ENCODE assay signal across 15 mouse cellular contexts in the genomic region with DNA sequence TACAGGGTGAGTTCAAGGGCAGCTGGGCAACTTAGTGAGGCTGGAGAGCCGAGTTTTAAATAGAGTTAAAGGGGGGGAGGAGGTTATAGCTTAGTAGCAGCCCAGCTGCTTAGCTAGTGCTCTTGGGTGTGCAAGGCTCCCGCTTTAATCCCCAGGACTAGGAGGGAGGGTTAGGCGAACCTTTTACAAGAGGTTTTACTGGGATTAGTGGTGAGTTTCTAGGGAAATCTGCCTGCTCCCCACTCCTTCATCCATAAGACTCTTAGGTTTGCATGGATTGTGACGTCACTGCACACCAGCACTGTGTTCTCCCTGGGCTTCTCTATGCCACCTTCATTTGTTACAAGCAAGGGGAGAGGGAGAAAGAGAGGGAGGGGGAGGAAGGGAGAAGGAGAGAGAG.
DNase-seq lines count a peak whose midpoint lies in the region; ATAC-seq and TF ChIP-seq lines count a peak whose summit lies in the region.
"Had no signal": no experiment of that assay in that cellular context is flagged by ENCODE, and none has a peak within 500 bp of the region (broad histone marks: within the 10 kb centered on the region; RNA-seq: fewer than 3 reads in every experiment).

No protein-coding gene starts in this region.

- no peak for TF ChIP-seq POLR2A in bone marrow macrophage, adult 2 months (IDR thresholded peaks at IDR 0.05; ENCODE audit: borderline replicate concordance, low read depth, low read length)

- no peaks in the 10 kb centered on the region for H3K9me3 ChIP-seq in forebrain, embryonic 14.5 days (replicated peaks; ENCODE audit: control insufficient read depth, low read length)
- no peaks in the 10 kb centered on the region for H3K9me3 ChIP-seq in forebrain, postnatal 0 days (ENCODE audit: low read length)
- H3K9me3 ChIP-seq in lung, embryonic 14.5 days (ENCODE audit: low read depth, low read length), result no peaks in the 10 kb centered on the region
- H3K9me3 ChIP-seq: embryonic facial prominence, embryonic 15.5 days; G1E; kidney, embryonic 15.5 days; limb, embryonic 10.5 days had no signal

- H3K36me3 ChIP-seq in forebrain, embryonic 14.5 days (ENCODE audit: control insufficient read depth, insufficient read depth, low read length), result no peaks in the 10 kb centered on the region
- no peaks in the 10 kb centered on the region for H3K36me3 ChIP-seq in forebrain, postnatal 0 days (ENCODE audit: insufficient read depth)
- H3K36me3 ChIP-seq in lung, embryonic 14.5 days (ENCODE audit: insufficient read depth), result no peaks in the 10 kb centered on the region
- H3K36me3 ChIP-seq: embryonic facial prominence, embryonic 15.5 days; G1E; kidney, embryonic 15.5 days; limb, embryonic 10.5 days had no signal

- 7% methylated on average over 4 of the region's 4 CpGs for WGBS in forebrain, embryonic 14.5 days
- 11% methylated on average over 4 of the region's 4 CpGs for WGBS in forebrain, postnatal 0 days
- 33% methylated on average over 4 of the region's 4 CpGs for WGBS in lung, embryonic 14.5 days

- H3K4me2 ChIP-seq in forebrain, embryonic 14.5 days (ENCODE audit: low read length), result no peak overlapping the region
- H3K4me2 ChIP-seq in forebrain, postnatal 0 days (ENCODE audit: low read depth), result no peak overlapping the region
- H3K4me2 ChIP-seq in lung, embryonic 14.5 days, result no peak overlapping the region
- H3K4me2 ChIP-seq: embryonic facial prominence, embryonic 15.5 days; kidney, embryonic 15.5 days had no signal

- peak; percentile 40; the same call in 1 of the 2 replicates for ATAC-seq in forebrain, embryonic 14.5 days
- no peak for ATAC-seq in forebrain, postnatal 0 days
- peak; percentile 44; the same call in 1 of the 2 replicates for ATAC-seq in lung, embryonic 14.5 days (ENCODE audit: insufficient read depth)
- ATAC-seq: forebrain, embryonic 16.5 days had no signal

- no peak overlapping the region for H3K4me3 ChIP-seq in forebrain, embryonic 14.5 days (ENCODE audit: low read depth, low read length)
- H3K4me3 ChIP-seq in forebrain, postnatal 0 days (ENCODE audit: low read depth, low read length), result no peak overlapping the region
- no peak overlapping the region for H3K4me3 ChIP-seq in lung, embryonic 14.5 days (ENCODE audit: low read depth, low read length)
- no peak overlapping the region for H3K4me3 ChIP-seq in bone marrow macrophage, adult 2 months (ENCODE audit: insufficient read depth, low read length)
- H3K4me3 ChIP-seq: embryonic facial prominence, embryonic 15.5 days; kidney, embryonic 15.5 days; limb, embryonic 10.5 days had no signal

- no peak for TF ChIP-seq CTCF in forebrain, postnatal 0 days (IDR thresholded peaks at IDR 0.05; ENCODE audit: low read depth)
- TF ChIP-seq CTCF in lung, embryonic 14.5 days (IDR thresholded peaks at IDR 0.05; ENCODE audit: low read depth), result no peak
- no peak for TF ChIP-seq CTCF in bone marrow macrophage, adult 2 months (IDR thresholded peaks at IDR 0.05; ENCODE audit: low read depth, low read length)

- H3K27ac ChIP-seq in forebrain, embryonic 14.5 days (ENCODE audit: low read depth, low read length), result no peak overlapping the region
- no peak overlapping the region for H3K27ac ChIP-seq in forebrain, postnatal 0 days (ENCODE audit: low read depth, low read length)
- H3K27ac ChIP-seq in lung, embryonic 14.5 days (ENCODE audit: low read depth), result no peak overlapping the region
- H3K27ac ChIP-seq in bone marrow macrophage, adult 2 months (ENCODE audit: insufficient read depth, low read depth, low read length), result peak overlapping the region; percentile 96
- H3K27ac ChIP-seq: embryonic facial prominence, embryonic 15.5 days; kidney, embryonic 15.5 days; limb, embryonic 10.5 days had no signal

- H3K9ac ChIP-seq in forebrain, embryonic 14.5 days (ENCODE audit: low read length), result no peak overlapping the region
- no peak overlapping the region for H3K9ac ChIP-seq in forebrain, postnatal 0 days
- H3K9ac ChIP-seq in lung, embryonic 14.5 days, result no peak overlapping the region
- H3K9ac ChIP-seq: embryonic facial prominence, embryonic 15.5 days; kidney, embryonic 15.5 days had no signal

- no peak for DNase-seq in forebrain, embryonic 14.5 days (ENCODE audit: low spot score)
- no peak for DNase-seq in forebrain, postnatal 0 days
- no peak for DNase-seq in lung, embryonic 14.5 days
- no peak for DNase-seq in lung, postnatal 25 days (ENCODE audit: low spot score)
- DNase-seq in retina, adult 2 months (ENCODE audit: low read depth, low spot score), result peak; percentile 81
- DNase-seq in right cerebral cortex, postnatal 4 days, result no peak
- DNase-seq in ovary, postnatal 36 days (ENCODE audit: low spot score), result no peak
- DNase-seq: cerebellum, postnatal 25 days; right cerebral cortex, postnatal 14 days had no signal

- no peaks in the 10 kb centered on the region for H3K27me3 ChIP-seq in forebrain, embryonic 14.5 days (replicated peaks; ENCODE audit: control insufficient read depth, insufficient read depth, low read length)
- H3K27me3 ChIP-seq in forebrain, postnatal 0 days (ENCODE audit: insufficient read depth, low read length), result no peaks in the 10 kb centered on the region
- H3K27me3 ChIP-seq in lung, embryonic 14.5 days (ENCODE audit: insufficient read depth, low read length), result no peaks in the 10 kb centered on the region
- H3K27me3 ChIP-seq: embryonic facial prominence, embryonic 15.5 days; kidney, embryonic 15.5 days had no signal

- no peaks in the 10 kb centered on the region for H3K4me1 ChIP-seq in forebrain, embryonic 14.5 days (ENCODE audit: control insufficient read depth, insufficient read depth, low read length)
- no peaks in the 10 kb centered on the region for H3K4me1 ChIP-seq in forebrain, postnatal 0 days (ENCODE audit: insufficient read depth)
- H3K4me1 ChIP-seq in lung, embryonic 14.5 days (ENCODE audit: insufficient read depth), result peaks cover 10% of the 10 kb centered on the region
- peaks cover 48% of the 10 kb centered on the region for H3K4me1 ChIP-seq in bone marrow macrophage, adult 2 months (ENCODE audit: control insufficient read depth, insufficient read depth, low read length)
